Mouse (Mus musculus) common myeloid progenitor, adult 5-6 weeks (primary cell): ENCODE measurements around the gene B3galnt1. TPM values are rescaled to one million over a fixed set of nuclear protein-coding genes. Genes with fewer than 3 reads are reported as not detected.

Experiments
- ATAC-seq: replicated peaks from 2 replicates; pipeline ENCODE4 v1.8.0; 2016; ENCODE audit warnings: low read depth, mild to moderate bottlenecking, moderate TSS enrichment, inconsistent platforms; ENCODE audit not compliant: poor library complexity, severe bottlenecking
- total RNA-seq: library from RNA; stranded (forward); fragments of 200-1000, 187-1606 nt; gene quantifications from 2 replicates; pipeline ENCODE4 v1.2.3, GENCODE M21; 2017

Gene B3galnt1
- total RNA-seq, 1 experiment from 2014 or later = 1.0 TPM

DNA sequence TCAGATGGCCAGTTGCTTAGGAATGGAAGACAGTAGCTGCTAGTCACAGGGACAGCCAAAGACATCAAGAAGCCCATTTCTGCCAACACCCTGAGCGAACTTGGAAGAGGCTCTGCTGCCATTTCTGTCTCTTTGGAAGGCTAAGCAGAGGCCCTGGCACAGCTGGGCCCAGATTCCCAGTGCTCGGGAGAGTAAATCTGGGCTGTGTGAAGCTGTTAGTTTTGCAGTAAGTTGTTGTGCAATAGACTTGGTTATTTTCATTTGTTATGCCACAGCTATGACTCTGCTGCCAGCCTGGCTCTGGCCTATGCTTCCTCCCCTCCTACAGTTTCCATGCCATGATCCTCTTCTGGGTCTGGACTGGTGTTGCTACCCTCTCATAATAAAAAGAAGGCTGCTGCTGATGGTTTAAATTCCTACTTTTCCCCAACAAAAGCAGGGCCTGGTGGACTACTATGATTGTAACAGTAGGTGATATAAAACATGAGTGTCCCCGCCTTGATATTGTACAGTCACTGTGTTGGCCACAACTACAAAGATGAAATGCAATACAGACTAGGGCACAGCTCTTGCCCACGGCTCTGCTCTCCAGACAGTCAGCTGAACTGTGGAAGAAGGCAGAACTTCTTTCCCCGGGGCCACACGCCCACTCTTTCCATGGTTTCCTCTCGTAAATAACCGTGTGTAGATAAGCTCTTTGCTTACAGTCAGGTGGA is 74.2 kb downstream of the B3galnt1 start:
- ATAC-seq = peak; percentile 65

Other genes with a start within 250 kb of the B3galnt1 start
- 82.3 and 97.0 TPM in 2 replicates for gene Nmd3, start 123.0 kb upstream of the B3galnt1 start, total RNA-seq